Mouse (Mus musculus) stomach, embryonic 15.5 days (tissue): ENCODE data around the gene Tmem274. TPM values are rescaled to one million over a fixed set of nuclear protein-coding genes. Genes with fewer than 3 reads are reported as not detected.
A peak's percentile ranks its signal among the peaks of the same experiment; 100 is the strongest.

Experiments
- ATAC-seq: fragments of 200-750 bp; cut with Nextera tagmentation; 2 replicates; pipeline ENCODE4 v1.8.0; 2017; ENCODE audit warnings: low read depth, moderate number of reproducible peaks, moderate TSS enrichment; ENCODE audit not compliant: insufficient read depth, low FRiP score
- H3K27ac ChIP-seq: fragments of 300-500 bp; sonication (generic); 2 replicates; pipeline ENCODE4 v1.5.1; 2015; ENCODE audit warnings: mild to moderate bottlenecking, inconsistent platforms
- H3K27me3 ChIP-seq: fragments of 300-500 bp; sonication (generic); replicated peaks from 2 replicates; pipeline ENCODE4 v1.6.1; 2015; ENCODE audit warnings: inconsistent platforms
- H3K36me3 ChIP-seq: fragments of 300-500 bp; sonication (generic); 2 replicates; pipeline ENCODE4 v1.6.1; 2015; ENCODE audit warnings: inconsistent platforms
- H3K4me1 ChIP-seq: fragments of 300-500 bp; sonication (generic); 2 replicates; pipeline ENCODE4 v1.6.1; 2015; ENCODE audit warnings: inconsistent platforms
- H3K4me2 ChIP-seq: fragments of 300-500 bp; sonication (generic); 2 replicates; pipeline ENCODE4 v1.6.1; 2015; ENCODE audit warnings: mild to moderate bottlenecking, inconsistent platforms
- H3K4me3 ChIP-seq: fragments of 300-500 bp; sonication (generic); replicated peaks from 2 replicates; pipeline ENCODE4 v1.5.1; 2015; ENCODE audit warnings: inconsistent platforms
- H3K9ac ChIP-seq: fragments of 300-500 bp; sonication (generic); 2 replicates; pipeline ENCODE4 v1.6.1; 2015; ENCODE audit warnings: inconsistent platforms
- H3K9me3 ChIP-seq: fragments of 300-500 bp; sonication (generic); 2 replicates; pipeline ENCODE4 v1.6.1; 2016; ENCODE audit warnings: inconsistent platforms
- WGBS: fragments of 180-500 bp; shearing (Covaris S2); methylation state at CpG from one replicate; pipeline ENCODE4 v1.1.7; 2015; 5-methylcytosine and 5-hydroxymethylcytosine counted together
- polyA plus RNA-seq: library from polyadenylated mRNA; unstranded; fragments of >200 nt; fragmentation: Nextera tagmentation; extraction: Ambion mirVana; gene quantifications from 2 replicates; pipeline ENCODE4 v1.2.1, GENCODE M21; 2015

The Tmem274 gene
- polyA plus RNA-seq, 1 experiment from 2014 or later = 0.23 TPM

DNA sequence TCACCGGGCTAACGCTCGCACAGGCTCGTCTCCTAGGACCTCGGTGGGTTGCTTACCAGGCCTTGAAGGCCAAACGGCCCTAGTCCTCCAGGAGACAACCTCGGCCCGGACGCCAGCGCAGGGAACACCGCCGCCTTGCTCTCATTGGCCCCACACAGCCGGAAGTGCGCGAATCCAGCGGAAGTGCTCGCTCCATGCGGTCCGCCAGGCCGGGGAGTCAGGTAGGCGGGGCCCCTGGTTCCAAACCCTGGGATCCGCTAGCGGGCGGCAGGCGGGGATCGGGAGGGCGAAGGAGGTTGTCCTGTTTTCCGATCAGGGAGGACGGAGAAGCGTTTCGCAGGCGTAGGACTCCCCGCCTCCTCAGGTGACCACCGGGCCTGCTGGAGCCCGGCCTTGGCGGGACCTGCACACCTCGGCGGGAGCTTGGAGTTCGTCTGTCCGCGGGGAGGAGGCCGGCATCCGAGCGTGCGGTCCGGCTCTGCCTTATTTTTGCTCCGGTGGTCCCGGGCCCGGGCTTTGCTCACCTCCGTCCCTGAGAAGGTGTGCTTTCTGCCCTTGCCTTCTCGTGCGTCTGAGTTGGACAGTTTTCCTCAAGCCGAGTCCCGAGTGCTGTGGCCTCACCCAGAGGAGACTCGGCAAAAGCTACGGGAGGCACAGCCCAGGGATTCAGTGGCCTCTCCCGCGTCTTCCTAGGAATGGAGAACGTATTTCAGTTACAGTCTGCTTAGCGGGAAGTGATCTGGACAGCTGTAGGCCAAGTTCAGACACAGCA lies 8.1 kb downstream of the Tmem274 start, which contains the start of the genes Nmnat1 and Lzic:
Gene Nmnat1 (minus strand): TSS at position 150 of the 772 bp plus-strand sequence.
Gene Lzic (plus strand): TSS at position 177 of the 772 bp plus-strand sequence.
- under 1% methylated on average over 60 of the region's 60 CpGs for WGBS
- ATAC-seq = peak; percentile 95

DNA sequence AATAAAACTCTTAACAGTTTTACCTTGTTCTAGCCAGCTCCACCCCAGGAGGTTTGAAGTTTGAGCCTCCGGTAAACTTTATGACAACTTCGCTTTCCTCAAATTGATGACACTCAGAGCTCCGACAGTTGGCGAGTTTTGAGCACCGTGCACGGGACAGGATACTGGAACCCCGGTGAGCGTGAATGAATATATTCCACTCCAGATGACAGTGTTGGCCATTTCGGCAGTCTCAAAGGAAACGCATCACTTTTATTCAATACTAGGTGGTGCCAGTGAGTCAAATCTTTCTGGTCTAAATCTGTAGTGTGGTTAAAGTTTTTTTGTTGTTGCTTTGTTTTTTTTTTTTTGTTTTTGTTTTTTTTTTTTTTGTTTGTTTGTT lies 8.6 kb downstream of the Tmem274 start:
- Histone ChIP-seq H3K4me2 (peak overlapping the region; percentile 78), H3K27ac (peak overlapping the region; percentile 59), H3K9ac (peak overlapping the region; percentile 45; the same call in 1 of the 2 replicates), H3K4me1 (peaks cover 5% of the 10 kb centered on the region; the same call in 1 of the 2 replicates), H3K36me3 (peaks cover 6% of the 10 kb centered on the region; the same call in 1 of the 2 replicates), H3K4me3 (peak overlapping the region; percentile 65), H3K9me3 (no peaks in the 10 kb centered on the region), H3K27me3 (no peaks in the 10 kb centered on the region)
- ATAC-seq = no peak
- under 1% methylated on average over 10 of the region's 10 CpGs for WGBS

More for the DNA sequence above, 8.1 kb downstream of the Tmem274 start, which contains the start of the genes Nmnat1 and Lzic:
- Histone ChIP-seq H3K9ac (peak within 1 kb of the TSS; percentile 45; the same call in 1 of the 2 replicates), H3K9me3 (no peaks in the 10 kb centered on the region), H3K36me3 (peaks cover 6% of the 10 kb centered on the region; the same call in 1 of the 2 replicates), H3K4me1 (peaks cover 5% of the 10 kb centered on the region; the same call in 1 of the 2 replicates), H3K27me3 (no peaks in the 10 kb centered on the region), H3K27ac (peak within 1 kb of the TSS; percentile 59), H3K4me3 (peak within 1 kb of the TSS; percentile 65), H3K4me2 (peak within 1 kb of the TSS; percentile 78)

GRCm38 (mm10) chr4:149487729-149488128 lies 10.6 kb downstream of the Tmem274 start:
- H3K27me3 ChIP-seq = no peaks in the 10 kb centered on the region
- no peak overlapping the region for H3K4me2 ChIP-seq
- H3K9me3 ChIP-seq = no peaks in the 10 kb centered on the region
- peaks cover 16% of the 10 kb centered on the region for H3K36me3 ChIP-seq
- H3K27ac ChIP-seq = no peak overlapping the region
- peaks cover 5% of the 10 kb centered on the region; the same call in 1 of the 2 replicates for H3K4me1 ChIP-seq
- no peak overlapping the region for H3K4me3 ChIP-seq
- 92% methylated on average over 12 of the region's 12 CpGs for WGBS
- H3K9ac ChIP-seq = no peak overlapping the region
- ATAC-seq = no peak

- peak; percentile 29; the same call in 1 of the 2 replicates for ATAC-seq
- no peak overlapping the region for H3K4me2 ChIP-seq
- no peak overlapping the region; the same call in 1 of the 2 replicates for H3K27ac ChIP-seq
- no peaks in the 10 kb centered on the region for H3K27me3 ChIP-seq
- 86% methylated on average over 14 of the region's 14 CpGs for WGBS
- H3K4me3 ChIP-seq = no peak overlapping the region
- no peaks in the 10 kb centered on the region for H3K9me3 ChIP-seq
- H3K4me1 ChIP-seq = peaks cover 3% of the 10 kb centered on the region; the same call in 1 of the 2 replicates
- no peak overlapping the region for H3K9ac ChIP-seq
- peaks cover 32% of the 10 kb centered on the region for H3K36me3 ChIP-seq
Observed at GRCm38 (mm10) chr4:149489415-149490240, 12.4 kb downstream of the Tmem274 start.

DNA sequence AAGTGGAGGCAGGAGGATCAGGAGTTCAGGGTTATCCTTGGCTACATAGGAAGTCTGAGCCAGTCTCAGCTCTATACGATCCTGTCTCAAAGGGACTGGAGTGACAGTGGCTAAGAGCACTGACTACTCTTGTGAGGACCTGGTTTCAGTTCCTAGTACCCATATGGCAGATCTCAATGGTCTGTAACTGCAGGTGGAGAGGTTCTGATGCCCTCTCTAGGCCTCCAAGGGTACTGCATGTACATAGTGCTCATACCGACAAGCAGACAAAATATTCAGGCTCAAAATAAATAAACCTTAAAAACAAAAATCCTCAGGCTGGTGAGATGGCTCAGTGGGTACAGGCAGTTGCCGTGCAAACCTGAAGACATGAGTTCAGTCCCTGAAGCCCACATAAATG lies 14.0 kb downstream of the Tmem274 start:
- Histone ChIP-seq H3K27ac (no peak overlapping the region), H3K9me3 (no peaks in the 10 kb centered on the region), H3K9ac (no peak overlapping the region), H3K4me3 (no peak overlapping the region), H3K4me1 (peaks cover 1% of the 10 kb centered on the region; the same call in 1 of the 2 replicates), H3K36me3 (peaks cover 44% of the 10 kb centered on the region), H3K27me3 (no peaks in the 10 kb centered on the region), H3K4me2 (no peak overlapping the region)
- 97% methylated on average over 3 of the region's 3 CpGs for WGBS
- no peak for ATAC-seq

GRCm38 (mm10) chr4:149496612-149497011 lies 19.4 kb downstream of the Tmem274 start:
- peaks cover 44% of the 10 kb centered on the region for H3K36me3 ChIP-seq
- no peak overlapping the region for H3K27ac ChIP-seq
- no peak for ATAC-seq

GRCm38 (mm10) chr4:149498901-149499300 lies 21.7 kb downstream of the Tmem274 start:
- peaks cover 38% of the 10 kb centered on the region for H3K36me3 ChIP-seq
- ATAC-seq = no peak

More at GRCm38 (mm10) chr4:149496612-149497011, 19.4 kb downstream of the Tmem274 start:
- no peak overlapping the region for H3K4me2 ChIP-seq
- H3K9ac ChIP-seq = no peak overlapping the region
- H3K9me3 ChIP-seq = no peaks in the 10 kb centered on the region
- H3K27me3 ChIP-seq = no peaks in the 10 kb centered on the region
- WGBS = 75% methylated on average over 2 of the region's 2 CpGs
- no peaks in the 10 kb centered on the region for H3K4me1 ChIP-seq
- no peak overlapping the region for H3K4me3 ChIP-seq

GRCm38 (mm10) chr4:149499790-149500189 lies 22.6 kb downstream of the Tmem274 start:
- Histone ChIP-seq H3K4me1 (no peaks in the 10 kb centered on the region), H3K9me3 (no peaks in the 10 kb centered on the region), H3K4me3 (no peak overlapping the region), H3K27ac (no peak overlapping the region), H3K4me2 (no peak overlapping the region), H3K27me3 (no peaks in the 10 kb centered on the region), H3K9ac (no peak overlapping the region), H3K36me3 (peaks cover 30% of the 10 kb centered on the region)
- 85% methylated on average over 5 of the region's 5 CpGs for WGBS
- no peak for ATAC-seq

More at GRCm38 (mm10) chr4:149498901-149499300, 21.7 kb downstream of the Tmem274 start:
- Histone ChIP-seq H3K4me1 (no peaks in the 10 kb centered on the region), H3K9me3 (no peaks in the 10 kb centered on the region), H3K27me3 (no peaks in the 10 kb centered on the region), H3K4me2 (no peak overlapping the region), H3K9ac (no peak overlapping the region), H3K27ac (no peak overlapping the region), H3K4me3 (no peak overlapping the region)
- 74% methylated on average over 8 of the region's 8 CpGs for WGBS

DNA sequence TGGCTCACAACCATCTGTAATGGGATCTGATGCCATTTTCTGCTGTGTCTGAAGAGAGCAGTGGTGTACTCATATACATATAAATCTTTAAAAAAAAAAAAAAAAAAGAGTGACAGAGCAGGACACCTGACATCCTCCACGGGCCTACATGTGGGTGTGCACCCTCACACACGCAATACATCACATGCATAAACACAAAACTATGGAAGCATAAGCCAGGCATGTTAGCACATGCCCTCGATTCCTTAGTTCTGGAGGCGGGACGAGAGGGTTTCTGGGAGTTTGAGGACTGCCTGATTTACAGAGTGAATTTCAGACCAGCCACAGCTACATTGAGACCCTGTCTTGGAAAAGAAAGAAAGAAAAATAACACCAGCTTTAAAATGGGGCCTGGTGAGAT lies 27.2 kb downstream of the Tmem274 start:
- ATAC-seq = no peak
- 0 out of 2 replicates have a peak, but pooled peaks cover 6% of the 10 kb centered on the region for H3K36me3 ChIP-seq
- no peak overlapping the region for H3K4me3 ChIP-seq
- H3K27me3 ChIP-seq = no peaks in the 10 kb centered on the region
- H3K4me1 ChIP-seq = no peaks in the 10 kb centered on the region
- no peaks in the 10 kb centered on the region for H3K9me3 ChIP-seq
- H3K9ac ChIP-seq = no peak overlapping the region
- no peak overlapping the region for H3K27ac ChIP-seq
- H3K4me2 ChIP-seq = no peak overlapping the region
- 68% methylated on average over 5 of the region's 5 CpGs for WGBS

DNA sequence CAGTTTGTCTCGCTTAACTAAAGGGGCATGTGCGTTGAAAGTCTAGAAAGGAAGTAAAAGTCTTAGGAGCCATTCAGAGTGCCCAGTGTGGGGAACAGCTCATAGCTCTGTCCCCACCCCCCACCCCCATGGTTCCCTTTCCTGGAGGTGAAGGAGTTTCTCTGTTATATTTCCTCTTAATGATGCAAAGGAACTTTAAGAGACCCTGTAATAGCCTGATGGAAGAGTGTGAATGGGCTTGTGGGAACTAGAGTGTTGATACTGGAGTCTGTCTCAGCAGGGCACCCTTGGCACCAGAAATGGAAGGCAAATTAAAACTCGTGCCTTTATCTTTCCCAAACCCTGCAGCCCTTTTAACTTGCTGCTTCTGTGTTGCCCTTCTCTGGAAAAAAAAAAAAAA lies 27.7 kb downstream of the Tmem274 start:
- Histone ChIP-seq H3K27me3 (no peaks in the 10 kb centered on the region), H3K9me3 (no peaks in the 10 kb centered on the region), H3K4me3 (no peak overlapping the region), H3K4me2 (no peak overlapping the region), H3K9ac (no peak overlapping the region), H3K36me3 (0 out of 2 replicates have a peak, but pooled peaks cover 6% of the 10 kb centered on the region), H3K4me1 (no peaks in the 10 kb centered on the region), H3K27ac (no peak overlapping the region)
- 42% methylated on average over 3 of the region's 3 CpGs for WGBS
- ATAC-seq = no peak

DNA sequence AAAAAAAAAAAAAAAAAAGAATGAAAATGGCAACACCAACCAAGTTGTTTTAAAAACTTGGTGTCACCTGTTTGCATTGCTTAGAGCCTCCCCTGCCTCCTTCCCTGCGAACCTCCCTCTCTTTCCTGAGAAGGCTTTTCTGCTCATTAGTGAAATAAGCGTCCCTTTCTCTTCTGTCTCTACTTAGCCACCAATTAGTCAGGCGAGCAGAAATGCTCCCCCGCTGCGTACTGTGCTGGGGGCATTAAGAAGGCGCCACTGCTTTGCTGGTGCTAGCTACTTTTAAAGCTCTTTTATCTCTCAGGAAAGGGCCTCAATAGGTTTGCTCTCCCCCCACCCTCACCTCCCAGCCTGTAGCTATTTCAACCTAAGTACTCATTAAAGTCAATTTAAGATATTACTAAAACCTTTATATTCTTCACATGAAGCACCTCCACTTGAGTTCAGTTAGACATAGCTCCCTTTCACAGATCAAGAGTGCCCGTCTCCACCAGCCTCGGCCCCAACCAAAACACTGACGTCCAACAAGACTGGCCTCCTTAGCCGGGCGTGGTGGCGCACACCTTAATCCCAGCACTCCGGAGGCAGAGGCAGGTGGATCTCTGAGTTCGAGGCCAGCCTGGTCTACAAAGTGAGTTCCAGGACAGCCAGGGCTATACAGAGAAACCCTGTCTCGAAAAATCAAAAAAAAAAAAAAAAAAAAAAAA lies 28.2 kb downstream of the Tmem274 start:
- no peak overlapping the region for H3K4me2 ChIP-seq
- ATAC-seq = no peak

More for the DNA sequence above, 28.2 kb downstream of the Tmem274 start:
- Histone ChIP-seq H3K9ac (no peak overlapping the region), H3K4me1 (no peaks in the 10 kb centered on the region), H3K27me3 (no peaks in the 10 kb centered on the region), H3K9me3 (no peaks in the 10 kb centered on the region), H3K27ac (no peak overlapping the region), H3K36me3 (0 out of 2 replicates have a peak, but pooled peaks cover 6% of the 10 kb centered on the region), H3K4me3 (no peak overlapping the region)
- 69% methylated on average over 14 of the region's 15 CpGs for WGBS
